Comparison of ENCODE assay signal across 8 mouse cellular contexts in genomic region chr9:67047606-67048482, GRCm38 (mm10). TPM values are rescaled to one million over a fixed set of nuclear protein-coding genes. Genes with fewer than 3 reads are reported as not detected.
A peak's percentile ranks its signal among the peaks of the same experiment; 100 is the strongest.
DNase-seq lines count a peak whose midpoint lies in the region; ATAC-seq and TF ChIP-seq lines count a peak whose summit lies in the region.

No protein-coding gene starts in this region.

- no peaks in the 10 kb centered on the region for H3K36me3 ChIP-seq in forebrain, postnatal 0 days (ENCODE audit: insufficient read depth)
- H3K36me3 ChIP-seq in limb, embryonic 12.5 days, result no peaks in the 10 kb centered on the region
- no peaks in the 10 kb centered on the region for H3K36me3 ChIP-seq in small intestine, adult 2 months (ENCODE audit: control insufficient read depth, insufficient read depth, low read length)

- H3K27ac ChIP-seq in forebrain, postnatal 0 days (ENCODE audit: low read depth, low read length), result no peak overlapping the region
- peak overlapping the region; percentile 85 for H3K27ac ChIP-seq in limb, embryonic 12.5 days
- H3K27ac ChIP-seq in small intestine, adult 2 months (ENCODE audit: insufficient read depth, low read depth, low read length), result peak overlapping the region; percentile 42

- DNase-seq in adrenal gland, postnatal 10 days, result peak; percentile 42
- DNase-seq in adrenal gland, postnatal 25 days, result no peak
- peak; percentile 22 for DNase-seq in right cerebral cortex, postnatal 14 days
- DNase-seq in right cerebral cortex, adult 18-20 months, result no peak
- no peak for DNase-seq in forebrain, postnatal 0 days
- DNase-seq in layer of hippocampus, adult 8-10 months (ENCODE audit: low spot score in 2 of 2), result no peak

- H3K4me1 ChIP-seq in forebrain, postnatal 0 days (ENCODE audit: insufficient read depth), result peaks cover 19% of the 10 kb centered on the region
- H3K4me1 ChIP-seq in limb, embryonic 12.5 days (replicated peaks), result peaks cover 48% of the 10 kb centered on the region
- peaks cover 13% of the 10 kb centered on the region for H3K4me1 ChIP-seq in small intestine, adult 2 months (ENCODE audit: control insufficient read depth, insufficient read depth, insufficient read length, low read length)

- peak overlapping the region; percentile 50 for H3K9ac ChIP-seq in forebrain, postnatal 0 days
- H3K9ac ChIP-seq in limb, embryonic 12.5 days (replicated peaks), result peak overlapping the region; percentile 87

- H3K9me3 ChIP-seq in forebrain, postnatal 0 days (ENCODE audit: low read length), result no peaks in the 10 kb centered on the region
- H3K9me3 ChIP-seq in limb, embryonic 12.5 days, result no peaks in the 10 kb centered on the region

- peak overlapping the region; percentile 95 for H3K4me2 ChIP-seq in forebrain, postnatal 0 days (ENCODE audit: low read depth)
- peak overlapping the region; percentile 84 for H3K4me2 ChIP-seq in limb, embryonic 12.5 days

- no peak for TF ChIP-seq POLR2A in small intestine, adult 2 months (IDR thresholded peaks at IDR 0.05; ENCODE audit: low read depth, low read length)

- H3K4me3 ChIP-seq in forebrain, postnatal 0 days (ENCODE audit: low read depth, low read length), result peak overlapping the region; percentile 47
- peak overlapping the region; percentile 67 for H3K4me3 ChIP-seq in limb, embryonic 12.5 days (replicated peaks)
- H3K4me3 ChIP-seq in small intestine, adult 2 months (ENCODE audit: low read depth, low read length), result peak overlapping the region; percentile 69

- peaks cover 33% of the 10 kb centered on the region for H3K27me3 ChIP-seq in forebrain, postnatal 0 days (ENCODE audit: insufficient read depth, low read length)
- peaks cover 49% of the 10 kb centered on the region for H3K27me3 ChIP-seq in limb, embryonic 12.5 days
- peaks cover 27% of the 10 kb centered on the region for H3K27me3 ChIP-seq in small intestine, adult 2 months (ENCODE audit: control insufficient read depth, insufficient read depth, low read length)

- TF ChIP-seq CTCF in forebrain, postnatal 0 days (IDR thresholded peaks at IDR 0.05; ENCODE audit: low read depth), result no peak
- no peak for TF ChIP-seq CTCF in small intestine, adult 2 months (IDR thresholded peaks at IDR 0.05; ENCODE audit: extremely low read depth, insufficient read length, insufficient replicate concordance, low read depth, low read length)

- no peak for ATAC-seq in forebrain, postnatal 0 days
- ATAC-seq in limb, embryonic 12.5 days (ENCODE audit: insufficient number of reproducible peaks, insufficient read depth, low FRiP score, low TSS enrichment, low read depth), result no peak

- WGBS in forebrain, postnatal 0 days, result 2% methylated on average over 48 of the region's 50 CpGs
- WGBS in limb, embryonic 12.5 days, result under 1% methylated on average over 44 of the region's 50 CpGs
- WGBS in small intestine, adult 2 months, result under 1% methylated on average over 50 of the region's 50 CpGs

RNA-seq across cellular contexts. Expression of gene Tpm1, which starts 1.4 kb away (rescaled TPM):
- total RNA-seq in adrenal gland, postnatal 10 days (2021), result 100 to 1,000 TPM; 371 to 920 TPM
- 166 and 180 TPM in 2 replicates for total RNA-seq in adrenal gland, postnatal 25 days (2021)
- 131 and 133 TPM in 2 replicates for total RNA-seq in forebrain, postnatal 0 days (2014; rRNA removed)
- polyA plus RNA-seq in forebrain, postnatal 0 days (2015; fragmentation: Nextera tagmentation; extraction: Ambion mirVana), result 120 and 134 TPM in 2 replicates
- polyA plus RNA-seq in limb, embryonic 12.5 days (2016; fragmentation: Nextera tagmentation; extraction: Ambion mirVana), result 555 and 579 TPM in 2 replicates
- 146 and 242 TPM in 2 replicates for polyA plus RNA-seq in small intestine, adult 2 months (2012; rRNA removed)
- total RNA-seq in layer of hippocampus, adult 8-10 months (2022), result 100 to 1,000 TPM; 179 to 185 (median 182) TPM

Comparison
In these comparisons a context has a peak if more than half of its experiments do, and no peak if none do; other contexts are left out.
1. DNase-seq: peak in adrenal gland, postnatal 10 days (single experiment) and right cerebral cortex, postnatal 14 days (single experiment); none in adrenal gland, postnatal 25 days (single experiment), right cerebral cortex, adult 18-20 months (single experiment), forebrain, postnatal 0 days (single experiment) and layer of hippocampus, adult 8-10 months (0 of 2).
2. Peak in every context shown above with its lines, with median percentiles within 50 percentile points of each other: H3K4me3 ChIP-seq.